Mouse (Mus musculus) adrenal gland, postnatal 4 days (tissue): ENCODE measurements around the gene Nosip. TPM values are rescaled to one million over a fixed set of nuclear protein-coding genes. Genes with fewer than 3 reads are reported as not detected.

Experiments used
- DNase-seq, 2 experiments: peaks; one replicate each; pipeline ENCODE4 v3.0.0; 2021 to 2022; ENCODE audit warnings: low spot score in 2 of 2, mixed read lengths in 2 of 2
- total RNA-seq, 2 experiments: library from RNA; stranded (reverse); gene quantifications; 2 replicates each; pipeline ENCODE4 v1.2.3; 2021

Nosip gene
- total RNA-seq, 2 experiments from 2014 or later, result 61.1 to 71.2 TPM

GRCm38 (mm10) chr7:45033722-45034359 is 28.4 kb upstream of the Nosip start:
- DNase-seq, result no peak

- DNase-seq, result no peak
Observed at GRCm38 (mm10) chr7:45035631-45036030, 26.6 kb upstream of the Nosip start.

GRCm38 (mm10) chr7:45036702-45037101 is 25.5 kb upstream of the Nosip start:
- DNase-seq, result no peak

GRCm38 (mm10) chr7:45037720-45038361 is 24.4 kb upstream of the Nosip start:
- no peak for DNase-seq

GRCm38 (mm10) chr7:45038411-45038810 is 23.8 kb upstream of the Nosip start:
- DNase-seq, result no peak

GRCm38 (mm10) chr7:45040851-45041250 is 21.4 kb upstream of the Nosip start:
- no peak for DNase-seq

- DNase-seq, result no peak
Observed at GRCm38 (mm10) chr7:45043307-45043706, 18.9 kb upstream of the Nosip start.

GRCm38 (mm10) chr7:45045741-45046140 is 16.5 kb upstream of the Nosip start:
- no peak for DNase-seq

- DNase-seq, result no peak
Observed at GRCm38 (mm10) chr7:45046853-45047350, 15.3 kb upstream of the Nosip start.

- no peak for DNase-seq
Observed at GRCm38 (mm10) chr7:45047491-45047890, 14.7 kb upstream of the Nosip start.

GRCm38 (mm10) chr7:45048001-45048890 is 14.0 kb upstream of the Nosip start:
- no peak for DNase-seq

- DNase-seq, result no peak
Observed at GRCm38 (mm10) chr7:45048923-45049657, 13.1 kb upstream of the Nosip start.

GRCm38 (mm10) chr7:45050945-45051600 is 11.2 kb upstream of the Nosip start:
- peak; percentile 58 to 68 for DNase-seq

- no peak for DNase-seq
Observed at GRCm38 (mm10) chr7:45051601-45051974, 10.6 kb upstream of the Nosip start.

GRCm38 (mm10) chr7:45052181-45052861 is 9.9 kb upstream of the Nosip start:
- DNase-seq, result no peak

GRCm38 (mm10) chr7:45052862-45053116 is 9.4 kb upstream of the Nosip start, which contains the start of gene Prr12:
Prr12 (minus strand) TSS chr7:45052881.
- no peak for DNase-seq

- DNase-seq, result peak; percentile 52 to 74
Observed at GRCm38 (mm10) chr7:45053117-45053930, 8.9 kb upstream of the Nosip start.

GRCm38 (mm10) chr7:45053931-45054510 is 8.2 kb upstream of the Nosip start:
- peak; percentile 70 to 89 for DNase-seq
